Mouse (Mus musculus) lung, adult 2 months (tissue): ENCODE measurements around the gene Trim63.

Experiments used
- CTCF ChIP-seq: fragments of 200-500 bp; IDR thresholded peaks from 2 replicates; pipeline ENCODE4 v1.5.1; 2011; ENCODE audit warnings: mild to moderate bottlenecking, low read length, control low read depth; ENCODE audit not compliant: insufficient read depth
- POLR2A ChIP-seq: fragments of 200-500 bp; IDR thresholded peaks from 2 replicates; pipeline ENCODE4 v1.6.1; 2011; ENCODE audit warnings: low read depth, mild to moderate bottlenecking, control low read depth, low read length, borderline replicate concordance; ENCODE audit errors: extremely low read depth

DNA sequence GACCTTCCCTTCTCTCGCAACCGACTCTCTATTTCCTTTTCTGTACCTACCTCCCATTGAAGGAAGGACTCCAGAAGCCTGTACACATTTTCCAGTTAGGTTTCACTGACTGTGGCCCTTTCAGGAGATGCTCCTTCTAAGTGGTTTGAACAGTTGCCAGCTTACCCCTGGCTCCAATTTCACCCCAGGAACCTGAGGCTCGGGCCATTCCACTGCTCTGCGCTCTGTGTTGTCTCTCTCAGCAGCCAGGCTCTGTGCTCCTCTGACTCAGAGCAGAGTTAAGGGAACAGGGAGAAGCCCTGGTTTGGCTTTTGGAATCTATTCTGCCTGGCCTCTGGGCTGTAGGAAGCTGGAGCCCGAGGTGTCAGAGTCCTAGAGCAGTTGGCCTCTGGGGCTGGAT is 12.8 kb upstream of the Trim63 start:
- TF ChIP-seq POLR2A (no peak), CTCF (no peak)
